Comparison of ENCODE assay signal across 8 mouse cellular contexts in genomic region chr9:31211690-31212499, GRCm38 (mm10). TPM values are rescaled to one million over a fixed set of nuclear protein-coding genes. Genes with fewer than 3 reads are reported as not detected.
A peak's percentile ranks its signal among the peaks of the same experiment; 100 is the strongest.
DNase-seq lines count a peak whose midpoint lies in the region; ATAC-seq and TF ChIP-seq lines count a peak whose summit lies in the region.

Aplp2 (minus strand) TSS chr9:31211815.

- peak; percentile 99 for ATAC-seq in Patski
- ATAC-seq in hindbrain, embryonic 13.5 days (ENCODE audit: low FRiP score) = peak; percentile 100

- peak; percentile 88 for DNase-seq in Patski (ENCODE audit: low read depth, low spot score)
- peak; percentile 98 to 99 for DNase-seq in cerebellum, postnatal 14 days
- DNase-seq in frontal cortex, postnatal 14 days (ENCODE audit: low spot score in 2 of 2) = peak; percentile 96 to 97
- peak; percentile 94 to 96 for DNase-seq in layer of hippocampus, postnatal 25 days (ENCODE audit: extremely low spot score in 1 of 2, low spot score in 1 of 2)
- DNase-seq in lung, postnatal 25 days (ENCODE audit: low spot score) = peak; percentile 99
- peak; percentile 98 for DNase-seq in retina, embryonic 14.5 days (ENCODE audit: low spot score)
- DNase-seq in thymus, postnatal 4 days = peak; percentile 96

- no peaks in the 10 kb centered on the region for H3K9me3 ChIP-seq in hindbrain, embryonic 13.5 days

- no peaks in the 10 kb centered on the region for H3K36me3 ChIP-seq in hindbrain, embryonic 13.5 days

- peak within 1 kb of the TSS; percentile 94 for H3K27ac ChIP-seq in hindbrain, embryonic 13.5 days

- in situ Hi-C loops in Patski (cut with MboI; ENCODE audit: low pct_unique_long_range_greater_than_20kb) = no loop called here

- H3K4me2 ChIP-seq in hindbrain, embryonic 13.5 days = peak within 1 kb of the TSS; percentile 90

- peaks cover 36% of the 10 kb centered on the region for H3K4me1 ChIP-seq in hindbrain, embryonic 13.5 days (replicated peaks)

- CTCF ChIA-PET in Patski (lab: Charles Lee) = no interaction called here

- peak within 1 kb of the TSS; percentile 98 for H3K9ac ChIP-seq in hindbrain, embryonic 13.5 days

- POLR2A ChIA-PET in Patski (lab: Charles Lee) = interaction anchor here (0.9 to 2.3 kb wide), 4 partner anchors 29 to 69 kb away, joined by 3 to 12 read pairs (median 6); partner anchors contain the start of gene Prdm10

- peak within 1 kb of the TSS; percentile 97 for H3K4me3 ChIP-seq in hindbrain, embryonic 13.5 days

- WGBS in hindbrain, embryonic 13.5 days = under 1% methylated on average over 62 of the region's 63 CpGs

- H3K27me3 ChIP-seq in Patski = no peaks in the 10 kb centered on the region
- no peaks in the 10 kb centered on the region for H3K27me3 ChIP-seq in hindbrain, embryonic 13.5 days

- no peak for TF ChIP-seq CTCF in Patski (IDR thresholded peaks at IDR 0.05)

RNA-seq across cellular contexts. Expression of gene Aplp2, which starts in this region (rescaled TPM):
- polyA plus RNA-seq in Patski (2021) = 755 TPM
- 307 and 315 TPM in 2 replicates for polyA plus RNA-seq in hindbrain, embryonic 13.5 days (2015; fragmentation: Nextera tagmentation; extraction: Ambion mirVana)
- total RNA-seq in layer of hippocampus, postnatal 25 days (2021) = 100 to 1,000 TPM; 451 to 456 TPM

Comparison
In these comparisons a context has a peak if more than half of its experiments do, and no peak if none do; other contexts are left out.
1. Peak in every context shown above with its lines: DNase-seq, ATAC-seq, H3K4me3 ChIP-seq and H3K27ac ChIP-seq.